Mouse (Mus musculus) kidney, adult 2 months (tissue): ENCODE measurements around the gene Inhbe. TPM values are rescaled to one million over a fixed set of nuclear protein-coding genes. Genes with fewer than 3 reads are reported as not detected.

Source experiments
- DNase-seq: peaks from one replicate; pipeline ENCODE4 v3.0.0; 2021
- H3K27ac ChIP-seq: fragments of 200-500 bp; 2 replicates; pipeline ENCODE4 v1.5.1; 2012; ENCODE audit warnings: low read depth, low read length, control low read depth, inconsistent platforms; ENCODE audit not compliant: insufficient read depth
- H3K27me3 ChIP-seq: fragments of 200-500 bp; replicated peaks from 2 replicates; pipeline ENCODE4 v1.6.1; 2012; ENCODE audit warnings: mild to moderate bottlenecking, moderate library complexity, low read length, inconsistent platforms; ENCODE audit not compliant: control insufficient read depth, insufficient read depth
- H3K36me3 ChIP-seq: fragments of 200-500 bp; 2 replicates; pipeline ENCODE4 v1.6.1; 2012; ENCODE audit warnings: mild to moderate bottlenecking, moderate library complexity, low read length, inconsistent platforms; ENCODE audit not compliant: control insufficient read depth, insufficient read depth
- H3K4me1 ChIP-seq: fragments of 200-500 bp; 2 replicates; pipeline ENCODE4 v1.6.1; 2011; ENCODE audit warnings: low read length; ENCODE audit not compliant: control insufficient read depth, insufficient read depth
- H3K4me3 ChIP-seq: fragments of 200-500 bp; 2 replicates; pipeline ENCODE4 v1.5.1; 2011; ENCODE audit warnings: mild to moderate bottlenecking, low read depth, low read length, control low read depth; ENCODE audit not compliant: insufficient read depth
- CTCF ChIP-seq: fragments of 200-500 bp; conservative IDR thresholded peaks from 2 replicates; pipeline ENCODE4 v1.5.1; 2011; ENCODE audit warnings: low read depth, mild to moderate bottlenecking, control low read depth, low read length, moderate library complexity, mixed read lengths; ENCODE audit not compliant: insufficient read depth, insufficient read length
- POLR2A ChIP-seq: fragments of 200-500 bp; IDR thresholded peaks from one replicate; pipeline ENCODE4 v1.6.1; 2011; ENCODE audit warnings: low read depth, low read length, control low read depth
- WGBS: fragments of 180-500 bp; shearing (Covaris S2); methylation state at CpG from one replicate; pipeline ENCODE4 v1.1.7; 2018; 5-methylcytosine and 5-hydroxymethylcytosine counted together
- polyA plus RNA-seq: library from polyadenylated mRNA; depleted of rRNA; stranded (reverse); fragments of >200 nt; gene quantifications from 2 replicates; pipeline ENCODE4 v1.2.3, GENCODE M21; 2012

The Inhbe gene
- polyA plus RNA-seq, 1 experiment: not detected

- Histone ChIP-seq H3K27me3 (peaks cover 3% of the 10 kb centered on the region; the same call in 1 of the 2 replicates), H3K4me1 (peaks cover 3% of the 10 kb centered on the region), H3K27ac (peak overlapping the region; percentile 49; the same call in 1 of the 2 replicates), H3K36me3 (no peaks in the 10 kb centered on the region), H3K4me3 (peak overlapping the region; percentile 50)
- peak; percentile 93 for DNase-seq
- 2% methylated on average over 31 of the region's 31 CpGs for WGBS
- TF ChIP-seq CTCF (peak; percentile 84), POLR2A (no peak)
Observed at GRCm38 (mm10) chr10:127338930-127339682, 15.1 kb downstream of the Inhbe start.

GRCm38 (mm10) chr10:127337536-127338099 lies 16.6 kb downstream of the Inhbe start:
- H3K27me3 ChIP-seq: peaks cover 3% of the 10 kb centered on the region; the same call in 1 of the 2 replicates
- no peak overlapping the region for H3K27ac ChIP-seq
- WGBS: 77% methylated on average over 6 of the region's 6 CpGs
- no peaks in the 10 kb centered on the region for H3K36me3 ChIP-seq
- no peak overlapping the region for H3K4me3 ChIP-seq
- DNase-seq: no peak
- H3K4me1 ChIP-seq: peaks cover 3% of the 10 kb centered on the region
- TF ChIP-seq POLR2A: no peak
- no peak for TF ChIP-seq CTCF

DNA sequence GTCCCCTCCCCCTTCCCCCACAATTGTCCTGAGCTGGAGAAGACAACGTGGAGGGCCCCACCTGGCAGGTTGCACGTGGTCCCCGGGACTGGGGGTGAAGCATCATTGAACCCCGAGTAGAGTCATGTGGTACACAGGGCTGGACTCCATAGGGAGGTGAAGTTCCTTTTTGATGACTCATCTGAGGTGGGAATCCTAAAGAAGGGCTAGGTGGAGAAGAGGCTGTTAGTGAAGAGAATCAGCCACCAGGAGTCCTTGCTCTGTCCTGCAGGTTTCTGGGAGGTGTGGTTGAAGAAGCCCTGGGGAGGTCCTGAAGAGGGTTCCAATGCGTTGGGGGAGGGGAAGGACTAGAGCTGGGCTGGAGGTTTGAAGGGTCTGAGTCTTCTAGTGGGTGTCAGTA lies 17.3 kb downstream of the Inhbe start:
- Histone ChIP-seq H3K36me3 (no peaks in the 10 kb centered on the region), H3K4me3 (no peak overlapping the region), H3K27me3 (peaks cover 3% of the 10 kb centered on the region; the same call in 1 of the 2 replicates), H3K27ac (no peak overlapping the region), H3K4me1 (peaks cover 3% of the 10 kb centered on the region)
- WGBS: 53% methylated on average over 5 of the region's 5 CpGs
- TF ChIP-seq POLR2A (no peak), CTCF (no peak)
- no peak for DNase-seq

GRCm38 (mm10) chr10:127335271-127335670 lies 18.9 kb downstream of the Inhbe start:
- no peak for DNase-seq
- H3K4me3 ChIP-seq: no peak overlapping the region
- WGBS: 66% methylated on average over 1 of the region's 1 CpGs
- no peak for TF ChIP-seq CTCF
- TF ChIP-seq POLR2A: no peak
- H3K27me3 ChIP-seq: no peaks in the 10 kb centered on the region; the same call in 1 of the 2 replicates
- H3K4me1 ChIP-seq: peaks cover 3% of the 10 kb centered on the region
- no peak overlapping the region for H3K27ac ChIP-seq
- H3K36me3 ChIP-seq: no peaks in the 10 kb centered on the region

GRCm38 (mm10) chr10:127333152-127333551 lies 21.1 kb downstream of the Inhbe start:
- TF ChIP-seq POLR2A (no peak), CTCF (peak; percentile 35; the same call in 1 of the 2 replicates)
- Histone ChIP-seq H3K27ac (no peak overlapping the region), H3K36me3 (no peaks in the 10 kb centered on the region), H3K27me3 (no peaks in the 10 kb centered on the region), H3K4me3 (no peak overlapping the region), H3K4me1 (no peaks in the 10 kb centered on the region)
- 73% methylated on average over 5 of the region's 5 CpGs for WGBS
- peak; percentile 21 for DNase-seq

- H3K4me3 ChIP-seq: no peak overlapping the region
Observed at GRCm38 (mm10) chr10:127332211-127332874, 21.9 kb downstream of the Inhbe start.

GRCm38 (mm10) chr10:127330212-127330611 lies 24.0 kb downstream of the Inhbe start:
- H3K27me3 ChIP-seq: peaks cover 2% of the 10 kb centered on the region; the same call in 1 of the 2 replicates
- TF ChIP-seq POLR2A (no peak), CTCF (no peak)
- DNase-seq: no peak
- H3K36me3 ChIP-seq: no peaks in the 10 kb centered on the region
- H3K27ac ChIP-seq: no peak overlapping the region
- no peak overlapping the region for H3K4me3 ChIP-seq
- WGBS: 65% methylated on average over 7 of the region's 7 CpGs
- H3K4me1 ChIP-seq: no peaks in the 10 kb centered on the region

More at GRCm38 (mm10) chr10:127332211-127332874, 21.9 kb downstream of the Inhbe start:
- no peaks in the 10 kb centered on the region for H3K27me3 ChIP-seq
- no peak for DNase-seq
- H3K4me1 ChIP-seq: no peaks in the 10 kb centered on the region
- 33% methylated on average over 31 of the region's 31 CpGs for WGBS
- no peak overlapping the region for H3K27ac ChIP-seq
- TF ChIP-seq CTCF (0 out of 2 replicates have a peak, but pooled peaks have one; percentile 21), POLR2A (no peak)
- no peaks in the 10 kb centered on the region for H3K36me3 ChIP-seq
